Mouse (Mus musculus) ES-E14 (cell line): Measurements from ENCODE around the gene Rpl15. TPM values are rescaled to one million over a fixed set of nuclear protein-coding genes. Genes with fewer than 3 reads are reported as not detected.

Source experiments
- DNase-seq: peaks from one replicate; pipeline ENCODE4 v3.0.0-alpha.2; 2013; ENCODE audit warnings: low read depth, low spot score
- H3K27ac ChIP-seq: 2 replicates; pipeline ENCODE4 v1.5.1; 2012; ENCODE audit warnings: low read depth, mild to moderate bottlenecking, low read length, moderate library complexity, mixed read lengths; ENCODE audit not compliant: poor library complexity, insufficient read depth, severe bottlenecking
- H3K36me3 ChIP-seq: 2 replicates; pipeline ENCODE4 v1.6.1; 2012; ENCODE audit warnings: mild to moderate bottlenecking, low read length, moderate library complexity, mixed read lengths; ENCODE audit not compliant: control insufficient read depth, poor library complexity, insufficient read depth, severe bottlenecking
- H3K4me1 ChIP-seq, 2 experiments: fragments of 150-350 bp in 1 of 2; sonication (generic) in 1 of 2; 2 replicates each; pipeline ENCODE4 v1.6.1; 2012; ENCODE audit warnings: low read length in 2 of 2, mild to moderate bottlenecking in 1 of 2, mixed read lengths in 1 of 2; ENCODE audit not compliant: control insufficient read depth in 2 of 2, insufficient read depth in 2 of 2, poor library complexity in 1 of 2
- H3K4me3 ChIP-seq, 2 experiments: fragments of 150-350 bp in 1 of 2; sonication (generic) in 1 of 2; 2 replicates each; pipeline ENCODE4 v1.5.1; 2012; ENCODE audit warnings: low read length in 2 of 2, low read depth in 1 of 2, mild to moderate bottlenecking in 1 of 2, mixed read lengths in 1 of 2; ENCODE audit not compliant: insufficient read depth in 1 of 2, poor library complexity in 1 of 2, severe bottlenecking in 1 of 2
- H3K9ac ChIP-seq: 2 replicates; pipeline ENCODE4 v1.6.1; 2012; ENCODE audit warnings: low read depth, mild to moderate bottlenecking, low read length, mixed read lengths; ENCODE audit not compliant: poor library complexity, insufficient read depth, severe bottlenecking
- H3K9me3 ChIP-seq: fragments of 150-350 bp; sonication (generic); 2 replicates; pipeline ENCODE4 v1.6.1; 2012; ENCODE audit warnings: low read depth, mild to moderate bottlenecking, low read length; ENCODE audit not compliant: control insufficient read depth, insufficient read depth
- CHD2 ChIP-seq: IDR thresholded peaks from 2 replicates; pipeline ENCODE4 v1.6.1; 2014; ENCODE audit warnings: mild to moderate bottlenecking, low read depth, low read length, inconsistent platforms
- HCFC1 ChIP-seq: IDR thresholded peaks from 2 replicates; pipeline ENCODE4 v1.6.1; 2012; ENCODE audit warnings: low read length, inconsistent platforms, borderline replicate concordance; ENCODE audit not compliant: insufficient read depth
- MAFK ChIP-seq: IDR thresholded peaks from 2 replicates; pipeline ENCODE4 v1.6.1; 2014; ENCODE audit warnings: mild to moderate bottlenecking, low read depth, low read length, inconsistent platforms; ENCODE audit not compliant: insufficient read depth
- ZC3H11A ChIP-seq: IDR thresholded peaks from 2 replicates; pipeline ENCODE4 v1.6.1; 2012; ENCODE audit warnings: low read depth, mild to moderate bottlenecking, inconsistent platforms, low read length, borderline replicate concordance
- ZNF384 ChIP-seq: IDR thresholded peaks from 2 replicates; pipeline ENCODE4 v1.6.1; 2012; ENCODE audit warnings: low read depth, low read length, inconsistent platforms
- in situ Hi-C, 2 experiments: fragments of 600-800 bp; cut with MboI; formaldehyde crosslinking; loops; one replicate each; pipeline ENCODE4 v1.15.1; 2025; ENCODE audit warnings: low sequenced_read_pairs in 2 of 2, inconsistent platforms in 1 of 2; ENCODE audit not compliant: unreplicated experiment in 2 of 2
- total RNA-seq: library from RNA; depleted of rRNA; stranded (reverse); fragments of 300-350 nt; gene quantifications from 2 replicates; pipeline ENCODE4 v1.2.3, GENCODE M21; 2012

Gene Rpl15
- total RNA-seq, 1 experiment: 1,639 TPM

- no peaks in the 10 kb centered on the region for H3K4me1 ChIP-seq
- in situ Hi-C loops: no loop called here
- no peaks in the 10 kb centered on the region for H3K9me3 ChIP-seq
- no peak overlapping the region for H3K9ac ChIP-seq
- no peak for DNase-seq
- H3K27ac ChIP-seq: no peak overlapping the region
- H3K36me3 ChIP-seq: no peaks in the 10 kb centered on the region
- H3K4me3 ChIP-seq: no peak overlapping the region
- TF ChIP-seq CHD2 (no peak), ZC3H11A (no peak), MAFK (no peak), ZNF384 (no peak), HCFC1 (no peak)
Observed at GRCm38 (mm10) chr14:18292578-18292977, 21.4 kb upstream of the Rpl15 start.

- no peak for DNase-seq
- Histone ChIP-seq H3K4me3 (no peak overlapping the region), H3K27ac (no peak overlapping the region), H3K4me1 (peaks cover 0 to 2% of the 10 kb centered on the region in 2 experiments; a peak in 1 of 4 replicates), H3K9ac (no peak overlapping the region), H3K9me3 (no peaks in the 10 kb centered on the region), H3K36me3 (no peaks in the 10 kb centered on the region)
- in situ Hi-C loops: no loop called here
- TF ChIP-seq HCFC1 (no peak), MAFK (no peak), CHD2 (no peak), ZC3H11A (no peak), ZNF384 (no peak)
Observed at GRCm38 (mm10) chr14:18292111-18292510, 20.9 kb upstream of the Rpl15 start.

DNA sequence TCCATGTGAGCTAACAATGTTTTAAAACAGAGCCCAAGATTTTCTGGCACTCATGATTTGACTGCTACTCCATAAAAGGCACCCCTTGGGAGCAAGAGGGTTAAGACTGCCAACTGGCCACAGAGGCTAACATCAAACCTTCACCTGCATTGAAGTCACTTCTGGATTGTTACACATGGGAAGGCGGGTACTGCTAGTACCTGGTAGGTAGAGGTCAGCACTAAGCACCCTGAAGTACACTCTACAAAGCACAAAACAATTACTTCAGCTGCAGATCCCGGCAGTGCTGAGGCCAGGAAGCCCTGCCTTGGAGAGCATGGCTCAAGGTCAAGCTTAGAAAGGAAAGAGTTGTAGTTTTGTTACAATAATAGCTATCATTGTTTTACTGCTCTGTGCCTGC, 16.2 kb upstream of the Rpl15 start:
- H3K4me1 ChIP-seq: peaks cover 0 to 2% of the 10 kb centered on the region in 2 experiments; a peak in 1 of 4 replicates
- no peak overlapping the region for H3K4me3 ChIP-seq
- H3K9me3 ChIP-seq: no peaks in the 10 kb centered on the region; the same call in 1 of the 2 replicates
- in situ Hi-C loops: no loop called here
- no peaks in the 10 kb centered on the region for H3K36me3 ChIP-seq
- TF ChIP-seq HCFC1 (no peak), MAFK (no peak), ZC3H11A (no peak)
- no peak overlapping the region for H3K27ac ChIP-seq
- no peak for DNase-seq
- H3K9ac ChIP-seq: no peak overlapping the region

DNA sequence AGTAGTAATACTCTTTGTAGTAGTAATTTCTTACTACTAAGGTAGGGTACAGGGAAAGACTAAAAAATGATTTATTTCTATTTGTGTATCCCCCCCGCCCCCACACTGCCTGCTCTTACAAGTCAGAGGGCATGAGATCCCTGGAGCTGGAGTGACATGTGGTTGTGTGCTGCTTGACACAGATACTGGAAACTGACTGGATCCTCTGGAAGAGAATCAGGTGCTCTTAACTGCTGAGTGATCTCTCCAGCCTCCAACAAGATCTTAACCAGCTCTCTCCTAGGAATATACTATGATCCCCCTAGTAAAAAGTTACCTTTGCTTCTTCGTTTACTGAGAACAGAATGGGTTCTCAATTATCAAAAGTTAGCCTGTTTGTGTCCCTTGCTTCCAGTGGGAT, 15.2 kb upstream of the Rpl15 start:
- TF ChIP-seq ZC3H11A (no peak), ZNF384 (no peak), HCFC1 (no peak), CHD2 (no peak), MAFK (no peak)
- peaks cover 0 to 2% of the 10 kb centered on the region in 2 experiments; a peak in 1 of 4 replicates for H3K4me1 ChIP-seq
- H3K9ac ChIP-seq: no peak overlapping the region
- in situ Hi-C loops: no loop called here
- H3K36me3 ChIP-seq: peaks cover 2% of the 10 kb centered on the region; the same call in 1 of the 2 replicates
- no peak overlapping the region for H3K27ac ChIP-seq
- no peak for DNase-seq
- no peaks in the 10 kb centered on the region; the same call in 1 of the 2 replicates for H3K9me3 ChIP-seq
- no peak overlapping the region for H3K4me3 ChIP-seq

GRCm38 (mm10) chr14:18285476-18285875, 14.3 kb upstream of the Rpl15 start:
- H3K4me1 ChIP-seq: peaks cover 0 to 2% of the 10 kb centered on the region in 2 experiments; a peak in 1 of 4 replicates
- H3K4me3 ChIP-seq: no peak overlapping the region
- in situ Hi-C loops: no loop called here
- no peak for TF ChIP-seq MAFK
- no peak for TF ChIP-seq CHD2
- no peak for TF ChIP-seq HCFC1
- no peak for TF ChIP-seq ZC3H11A
- TF ChIP-seq ZNF384: no peak
- no peak overlapping the region for H3K9ac ChIP-seq
- peaks cover 2% of the 10 kb centered on the region; the same call in 1 of the 2 replicates for H3K36me3 ChIP-seq
- H3K9me3 ChIP-seq: no peaks in the 10 kb centered on the region; the same call in 1 of the 2 replicates
- no peak for DNase-seq
- H3K27ac ChIP-seq: no peak overlapping the region
